Mouse (Mus musculus) CH12.LX (cell line): ENCODE results near the gene Lrrc28. TPM values are rescaled to one million over a fixed set of nuclear protein-coding genes. Genes with fewer than 3 reads are reported as not detected.

ENCODE experiments used
- DNase-seq: peaks from one replicate; pipeline ENCODE4 v3.0.0-alpha.2; 2013; ENCODE audit errors: extremely low read depth
- H3K27ac ChIP-seq: 2 replicates; pipeline ENCODE4 v1.5.1; 2012; ENCODE audit warnings: low read depth, mild to moderate bottlenecking, control low read depth, moderate library complexity; ENCODE audit not compliant: insufficient read depth
- H3K27me3 ChIP-seq: replicated peaks from 2 replicates; pipeline ENCODE3; 2012; ENCODE audit warnings: inconsistent platforms
- H3K36me3 ChIP-seq, 2 experiments: replicated peaks in 1 of 2; 2 replicates each; pipeline versions ENCODE3 to v1.6.1; 2012; ENCODE audit warnings: inconsistent platforms in 1 of 2, low read length in 1 of 2, mild to moderate bottlenecking in 1 of 2, mixed read lengths in 1 of 2, moderate library complexity in 1 of 2; ENCODE audit not compliant: control insufficient read depth in 1 of 2, insufficient read depth in 1 of 2
- H3K4me1 ChIP-seq, 2 experiments: 2 replicates each; pipeline ENCODE4 v1.6.1; 2012; ENCODE audit warnings: inconsistent platforms in 1 of 2, moderate library complexity in 1 of 2; ENCODE audit not compliant: insufficient read depth in 2 of 2, control insufficient read depth in 1 of 2
- H3K4me2 ChIP-seq: 2 replicates; pipeline ENCODE4 v1.6.1; 2012; ENCODE audit warnings: low read depth, mild to moderate bottlenecking, control low read depth; ENCODE audit not compliant: poor library complexity, insufficient read depth, severe bottlenecking
- H3K4me3 ChIP-seq, 3 experiments: fragments of 150-350 bp in 1 of 3; sonication (generic) in 1 of 3; replicated peaks in 1 of 3; 2 replicates each; pipeline versions ENCODE3 to v1.5.1; 2011 to 2012; ENCODE audit warnings: low read depth in 2 of 3, low read length in 2 of 3, mild to moderate bottlenecking in 2 of 3, moderate library complexity in 2 of 3, control low read depth in 1 of 3, improper control_type of control experiment in 1 of 3, inconsistent platforms in 1 of 3, mixed read lengths in 1 of 3; ENCODE audit not compliant: poor library complexity in 1 of 3
- H3K79me2 ChIP-seq: replicated peaks from 2 replicates; pipeline ENCODE4 v1.6.1; 2012; ENCODE audit warnings: mild to moderate bottlenecking, moderate library complexity; ENCODE audit not compliant: control insufficient read depth, poor library complexity, insufficient read depth, severe bottlenecking; ENCODE audit errors: extremely low read depth
- H3K9ac ChIP-seq: 2 replicates; pipeline ENCODE4 v1.6.1; 2012; ENCODE audit warnings: low read depth, mild to moderate bottlenecking, control low read depth, moderate library complexity; ENCODE audit not compliant: insufficient read depth
- H3K9me3 ChIP-seq: replicated peaks from 2 replicates; pipeline ENCODE3; 2012; ENCODE audit warnings: low read length, inconsistent platforms, mixed read lengths
- BHLHE40 ChIP-seq: IDR thresholded peaks from 2 replicates; pipeline ENCODE4 v1.6.1; 2011; ENCODE audit warnings: mild to moderate bottlenecking, low read depth, low read length, improper control_type of control experiment
- CHD1 ChIP-seq: IDR thresholded peaks from 2 replicates; pipeline ENCODE4 v1.6.1; 2012; ENCODE audit warnings: low read depth, low read length, improper control_type of control experiment, inconsistent platforms
- CHD2 ChIP-seq: IDR thresholded peaks from 2 replicates; pipeline ENCODE4 v1.6.1; 2011; ENCODE audit warnings: low read length, improper control_type of control experiment
- E2F4 ChIP-seq: IDR thresholded peaks from 2 replicates; pipeline ENCODE4 v1.6.1; 2011; ENCODE audit warnings: low read depth, low read length, improper control_type of control experiment; ENCODE audit not compliant: insufficient replicate concordance
- EP300 ChIP-seq: IDR thresholded peaks from 2 replicates; pipeline ENCODE4 v1.6.1; 2011; ENCODE audit warnings: low read length, improper control_type of control experiment
- GABPA ChIP-seq: IDR thresholded peaks from 2 replicates; pipeline ENCODE4 v1.6.1; 2012; ENCODE audit warnings: low read depth, low read length, improper control_type of control experiment, inconsistent platforms; ENCODE audit not compliant: insufficient replicate concordance
- HCFC1 ChIP-seq: IDR thresholded peaks from 2 replicates; pipeline ENCODE4 v1.6.1; 2012; ENCODE audit warnings: low read depth, mild to moderate bottlenecking, inconsistent platforms, low read length, improper control_type of control experiment
- JUN ChIP-seq: IDR thresholded peaks from 2 replicates; pipeline ENCODE4 v1.6.1; 2011; ENCODE audit warnings: low read depth, mild to moderate bottlenecking, low read length, improper control_type of control experiment, moderate library complexity; ENCODE audit not compliant: insufficient read depth
- KAT2A ChIP-seq: IDR thresholded peaks from 2 replicates; pipeline ENCODE4 v1.6.1; 2012; ENCODE audit warnings: low read length, improper control_type of control experiment, inconsistent platforms; ENCODE audit not compliant: insufficient replicate concordance
- MAX ChIP-seq: IDR thresholded peaks from 2 replicates; pipeline ENCODE4 v1.6.1; 2011; ENCODE audit warnings: low read length, improper control_type of control experiment
- MAZ ChIP-seq: IDR thresholded peaks from 2 replicates; pipeline ENCODE4 v1.6.1; 2012; ENCODE audit warnings: low read depth, mild to moderate bottlenecking, inconsistent platforms, low read length, improper control_type of control experiment, moderate library complexity
- MEF2A ChIP-seq: IDR thresholded peaks from 2 replicates; pipeline ENCODE4 v1.6.1; 2014; ENCODE audit warnings: low read depth, mild to moderate bottlenecking, inconsistent platforms, low read length, improper control_type of control experiment, borderline replicate concordance
- MXI1 ChIP-seq: IDR thresholded peaks from 2 replicates; pipeline ENCODE4 v1.6.1; 2011; ENCODE audit warnings: mild to moderate bottlenecking, low read depth, low read length, improper control_type of control experiment
- NELFE ChIP-seq: IDR thresholded peaks from 2 replicates; pipeline ENCODE4 v1.6.1; 2011; ENCODE audit warnings: low read depth, low read length, improper control_type of control experiment
- NRF1 ChIP-seq: IDR thresholded peaks from 2 replicates; pipeline ENCODE4 v1.6.1; 2014; ENCODE audit warnings: low read depth, mild to moderate bottlenecking, inconsistent platforms, low read length, improper control_type of control experiment, moderate library complexity
- PAX5 ChIP-seq: IDR thresholded peaks from 2 replicates; pipeline ENCODE4 v1.6.1; 2012; ENCODE audit warnings: low read length, inconsistent platforms, mixed read lengths
- RCOR1 ChIP-seq: conservative IDR thresholded peaks from 2 replicates; pipeline ENCODE4 v1.6.1; 2012; ENCODE audit warnings: low read depth, mild to moderate bottlenecking, inconsistent platforms, low read length, improper control_type of control experiment
- SMC3 ChIP-seq: IDR thresholded peaks from 2 replicates; pipeline ENCODE4 v1.6.1; 2011; ENCODE audit warnings: low read depth, low read length, improper control_type of control experiment
- TBP ChIP-seq: conservative IDR thresholded peaks from 2 replicates; pipeline ENCODE4 v1.6.1; 2011; ENCODE audit warnings: low read depth, low read length, improper control_type of control experiment
- TCF12 ChIP-seq: IDR thresholded peaks from 2 replicates; pipeline ENCODE4 v1.6.1; 2014; ENCODE audit warnings: low read depth, mild to moderate bottlenecking, inconsistent platforms, low read length, improper control_type of control experiment
- UBTF ChIP-seq: IDR thresholded peaks from 2 replicates; pipeline ENCODE4 v1.6.1; 2012; ENCODE audit warnings: low read depth, mild to moderate bottlenecking, inconsistent platforms, low read length, improper control_type of control experiment, moderate library complexity
- USF1 ChIP-seq: IDR thresholded peaks from 2 replicates; pipeline ENCODE4 v1.6.1; 2014; ENCODE audit warnings: low read depth, mild to moderate bottlenecking, inconsistent platforms, low read length, improper control_type of control experiment
- ZKSCAN1 ChIP-seq: IDR thresholded peaks from 2 replicates; pipeline ENCODE4 v1.6.1; 2012; ENCODE audit warnings: low read depth, inconsistent platforms, low read length, improper control_type of control experiment, borderline replicate concordance
- ZNF384 ChIP-seq: IDR thresholded peaks from 2 replicates; pipeline ENCODE4 v1.6.1; 2012; ENCODE audit warnings: low read depth, low read length, improper control_type of control experiment, inconsistent platforms
- dilution Hi-C: fragments of 300-500 bp; cut with MboI; formaldehyde crosslinking; loops from 2 replicates; pipeline ENCODE4 v1.14.3; 2020; ENCODE audit warnings: low sequenced_read_pairs; ENCODE audit not compliant: extremely low pct_unique_long_range_greater_than_20kb, extremely low pct_ligation_motif_present
- in situ Hi-C: fragments of 300-500 bp; cut with MboI; formaldehyde crosslinking; loops from 3 replicates; pipeline ENCODE4 v1.14.3; 2019; ENCODE audit warnings: low sequenced_read_pairs, low pct_ligation_motif_present, low pct_unique_long_range_greater_than_20kb, mixed read lengths
- polyA plus RNA-seq: library from polyadenylated mRNA; unstranded; fragments of >175 nt; gene quantifications from 2 replicates; pipeline ENCODE4 v1.2.1, GENCODE M21; 2012; ENCODE audit warnings: low read depth; ENCODE audit not compliant: insufficient read length
- total RNA-seq, 2 experiments: library from RNA; depleted of rRNA; stranded (reverse); fragments of 300-350 nt in 1 of 2; fragments of >200 nt in 1 of 2; gene quantifications; 2 replicates each; pipeline ENCODE4 v1.2.3; 2012 to 2014

The Lrrc28 gene
- total and polyA plus RNA-seq, 3 experiments = 41.6 to 63.5 (median 59.2) TPM

- no peak for TF ChIP-seq TBP
- TF ChIP-seq GABPA = no peak
- no peak for TF ChIP-seq ZNF384
- no peak for TF ChIP-seq UBTF
- TF ChIP-seq E2F4 = no peak
- TF ChIP-seq KAT2A = no peak
- TF ChIP-seq MAZ = no peak
- TF ChIP-seq USF1 = no peak
- no peak for TF ChIP-seq ZKSCAN1
- no peak for TF ChIP-seq SMC3
- TF ChIP-seq TCF12 = no peak
- TF ChIP-seq BHLHE40 = no peak
- TF ChIP-seq MEF2A = no peak
- no peak for TF ChIP-seq PAX5
- no peak for TF ChIP-seq MAX
- TF ChIP-seq, all 38 proteins: peak for 0
- no peak for DNase-seq
- H3K9ac ChIP-seq = no peak overlapping the region
- no peak overlapping the region for H3K27ac ChIP-seq
- peaks cover 10% of the 10 kb centered on the region; the same call in 1 of the 2 replicates for H3K79me2 ChIP-seq
- no peaks in the 10 kb centered on the region for H3K9me3 ChIP-seq
- no peaks in the 10 kb centered on the region; a peak in 1 of 4 replicates for H3K4me1 ChIP-seq
- in situ Hi-C loops (no loop called here), dilution Hi-C loops (no loop called here)
- H3K4me3 ChIP-seq = no peak overlapping the region
- no peaks in the 10 kb centered on the region for H3K27me3 ChIP-seq
- H3K36me3 ChIP-seq = peaks cover 0 to 6% of the 10 kb centered on the region in 2 experiments
- H3K4me2 ChIP-seq = no peak overlapping the region
Observed at GRCm38 (mm10) chr7:67578783-67579482, 66.1 kb downstream of the Lrrc28 start.

DNA sequence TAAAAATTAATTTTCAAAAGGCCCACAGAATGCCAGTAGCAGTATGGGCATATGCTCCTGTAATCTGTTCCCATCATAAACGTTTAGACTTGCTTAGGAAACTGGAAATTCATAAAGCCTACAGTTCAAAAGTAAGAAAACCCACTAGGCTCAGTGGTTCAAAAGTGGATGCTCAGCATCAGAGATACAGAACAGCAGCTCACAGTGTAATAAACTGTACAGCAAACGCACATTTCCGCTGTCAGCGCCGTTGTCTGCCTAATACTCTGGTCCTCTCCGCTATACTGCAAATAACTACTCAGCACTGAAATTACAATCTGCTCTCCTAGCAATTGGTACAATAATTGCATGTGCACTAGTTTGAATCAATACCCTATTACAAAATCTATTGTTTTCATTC is 67.0 kb downstream of the Lrrc28 start:
- Histone ChIP-seq H3K9me3 (no peaks in the 10 kb centered on the region), H3K27me3 (no peaks in the 10 kb centered on the region), H3K4me2 (no peak overlapping the region), H3K79me2 (peaks cover 10% of the 10 kb centered on the region), H3K36me3 (peaks cover 0 to 6% of the 10 kb centered on the region in 2 experiments), H3K9ac (no peak overlapping the region), H3K4me1 (peaks cover 0 to 1% of the 10 kb centered on the region in 2 experiments; a peak in 1 of 4 replicates), H3K4me3 (no peak overlapping the region), H3K27ac (no peak overlapping the region)
- in situ Hi-C loops (no loop called here), dilution Hi-C loops (no loop called here)
- no peak for TF ChIP-seq BHLHE40
- TF ChIP-seq RCOR1 = no peak
- no peak for TF ChIP-seq ZKSCAN1
- no peak for TF ChIP-seq NELFE
- no peak for TF ChIP-seq NRF1
- no peak for TF ChIP-seq HCFC1
- TF ChIP-seq CHD2 = no peak
- no peak for TF ChIP-seq KAT2A
- no peak for TF ChIP-seq USF1
- TF ChIP-seq PAX5 = no peak
- no peak for TF ChIP-seq CHD1
- TF ChIP-seq JUN = no peak
- no peak for TF ChIP-seq EP300
- no peak for TF ChIP-seq TBP
- no peak for TF ChIP-seq MXI1
- no peak for TF ChIP-seq MEF2A
- no peak for DNase-seq
